Mouse (Mus musculus) erythroid progenitor cell, adult 5-6 weeks (primary cell): Measurements from ENCODE around the gene Plcd3. TPM values are rescaled to one million over a fixed set of nuclear protein-coding genes. Genes with fewer than 3 reads are reported as not detected.

ENCODE experiments used
- ATAC-seq: replicated peaks from 2 replicates; pipeline ENCODE4 v1.8.0; 2016; ENCODE audit warnings: moderate number of reproducible peaks, mild to moderate bottlenecking, moderate TSS enrichment, inconsistent platforms; ENCODE audit not compliant: poor library complexity, low FRiP score, severe bottlenecking
- total RNA-seq, 2 experiments: library from RNA; stranded (forward) in 1 of 2; stranded (reverse) in 1 of 2; fragments of 150-400 nt in 1 of 2; fragments of 186-747, 209-891 nt in 1 of 2; gene quantifications; 2 replicates each; pipeline versions ENCODE4 v1.2.3 to v1.2.4; 2015 to 2017; ENCODE audit warnings: low replicate concordance in 2 of 2

Gene Plcd3
- total RNA-seq, 2 experiments from 2014 or later = 3.1 TPM; not detected in 1

GRCm38 (mm10) chr11:103070322-103070880 lies 31.1 kb downstream of the Plcd3 start:
- ATAC-seq = no peak

GRCm38 (mm10) chr11:103069731-103070130 lies 31.7 kb downstream of the Plcd3 start:
- no peak for ATAC-seq

GRCm38 (mm10) chr11:103068884-103069283 lies 32.6 kb downstream of the Plcd3 start:
- ATAC-seq = no peak

GRCm38 (mm10) chr11:103068272-103068671 lies 33.2 kb downstream of the Plcd3 start:
- no peak for ATAC-seq

- no peak for ATAC-seq
Observed at GRCm38 (mm10) chr11:103067457-103068001, 33.9 kb downstream of the Plcd3 start.

- no peak for ATAC-seq
Observed at GRCm38 (mm10) chr11:103067051-103067361, 34.5 kb downstream of the Plcd3 start.

GRCm38 (mm10) chr11:103066191-103067050 lies 35.0 kb downstream of the Plcd3 start:
- no peak for ATAC-seq

- no peak for ATAC-seq
Observed at GRCm38 (mm10) chr11:103058499-103059085, 42.9 kb downstream of the Plcd3 start.

GRCm38 (mm10) chr11:103056636-103057035 lies 44.8 kb downstream of the Plcd3 start:
- ATAC-seq = no peak

- peak; percentile 68 for ATAC-seq
Observed at GRCm38 (mm10) chr11:103054798-103055197, 46.7 kb downstream of the Plcd3 start.

- ATAC-seq = no peak
Observed at GRCm38 (mm10) chr11:103053191-103054076, 48.0 kb downstream of the Plcd3 start.

- no peak for ATAC-seq
Observed at GRCm38 (mm10) chr11:103052078-103052477, 49.4 kb downstream of the Plcd3 start.

GRCm38 (mm10) chr11:103051249-103051691 lies 50.2 kb downstream of the Plcd3 start:
- no peak for ATAC-seq

GRCm38 (mm10) chr11:103050153-103050552 lies 51.3 kb downstream of the Plcd3 start:
- no peak for ATAC-seq

GRCm38 (mm10) chr11:103049611-103050010 lies 51.8 kb downstream of the Plcd3 start:
- ATAC-seq = no peak

- no peak for ATAC-seq
Observed at GRCm38 (mm10) chr11:103046286-103046685, 55.2 kb downstream of the Plcd3 start.

GRCm38 (mm10) chr11:103043982-103044381 lies 57.5 kb downstream of the Plcd3 start:
- no peak for ATAC-seq

- ATAC-seq = no peak
Observed at GRCm38 (mm10) chr11:103042828-103043227, 58.6 kb downstream of the Plcd3 start.

- no peak for ATAC-seq
Observed at GRCm38 (mm10) chr11:103038037-103038436, 63.4 kb downstream of the Plcd3 start.
